Mouse (Mus musculus): ENCODE data around the gene Cacna1e.

Cacna1e gene

GRCm38 (mm10) chr1:154884275-154885206, at the start of gene Cacna1e:
TSS of gene Cacna1e (minus strand) at chr1:154884501.
- in situ Hi-C loops (cut with MboI; ENCODE audit: unreplicated experiment in 2 of 2): loop anchor here (5.0 to 10.0 kb wide), 6 partner anchors 97 to 602 kb away; no protein-coding TSS in a partner anchor

- in situ Hi-C loops (cut with MboI; ENCODE audit: unreplicated experiment in 2 of 2): no loop called here
Measured at GRCm38 (mm10) chr1:154918406-154918805, 34.1 kb upstream of the Cacna1e start.

- in situ Hi-C loops (cut with MboI; ENCODE audit: unreplicated experiment in 2 of 2): no loop called here
Measured at GRCm38 (mm10) chr1:154917438-154917837, 33.1 kb upstream of the Cacna1e start.

- in situ Hi-C loops (cut with MboI; ENCODE audit: unreplicated experiment in 2 of 2): no loop called here
Measured at GRCm38 (mm10) chr1:154909554-154909953, 25.3 kb upstream of the Cacna1e start.

- in situ Hi-C loops (cut with MboI; ENCODE audit: unreplicated experiment in 2 of 2): loop anchor here in 1 of 2 experiments (10.0 kb wide), 1 partner anchor 387 kb away; no protein-coding TSS in a partner anchor
Measured at GRCm38 (mm10) chr1:154897390-154897789, 13.1 kb upstream of the Cacna1e start.

- in situ Hi-C loops (cut with MboI; ENCODE audit: unreplicated experiment in 2 of 2): loop anchor here (5.0 to 10.0 kb wide), 2 partner anchors 117 to 395 kb away; no protein-coding TSS in a partner anchor
Measured at GRCm38 (mm10) chr1:154890244-154890643, 5.9 kb upstream of the Cacna1e start.

GRCm38 (mm10) chr1:154888495-154888894, 4.2 kb upstream of the Cacna1e start:
- in situ Hi-C loops (cut with MboI; ENCODE audit: unreplicated experiment in 2 of 2): loop anchor here (5.0 to 10.0 kb wide), 5 partner anchors 104 to 606 kb away; no protein-coding TSS in a partner anchor

GRCm38 (mm10) chr1:154888018-154888417, 3.7 kb upstream of the Cacna1e start:
- in situ Hi-C loops (cut with MboI; ENCODE audit: unreplicated experiment in 2 of 2): loop anchor here (5.0 to 10.0 kb wide), 5 partner anchors 103 to 606 kb away; no protein-coding TSS in a partner anchor

- in situ Hi-C loops (cut with MboI; ENCODE audit: unreplicated experiment in 2 of 2): loop anchor here (5.0 to 10.0 kb wide), 5 partner anchors 103 to 605 kb away; no protein-coding TSS in a partner anchor
Measured at GRCm38 (mm10) chr1:154887546-154887945, 3.2 kb upstream of the Cacna1e start.

- in situ Hi-C loops (cut with MboI; ENCODE audit: unreplicated experiment in 2 of 2): loop anchor here (5.0 to 10.0 kb wide), 5 partner anchors 102 to 604 kb away; no protein-coding TSS in a partner anchor
Measured at GRCm38 (mm10) chr1:154886611-154887010, 2.3 kb upstream of the Cacna1e start.

GRCm38 (mm10) chr1:154885207-154885548, 877 bp upstream of the Cacna1e start:
- in situ Hi-C loops (cut with MboI; ENCODE audit: unreplicated experiment in 2 of 2): loop anchor here (5.0 to 10.0 kb wide), 5 partner anchors 100 to 603 kb away; no protein-coding TSS in a partner anchor

- in situ Hi-C loops (cut with MboI; ENCODE audit: unreplicated experiment in 2 of 2): loop anchor here (5.0 to 10.0 kb wide), 5 partner anchors 96 to 599 kb away; no protein-coding TSS in a partner anchor
Measured at GRCm38 (mm10) chr1:154883596-154884191, 607 bp downstream of the Cacna1e start.

GRCm38 (mm10) chr1:154865981-154866380, 18.3 kb downstream of the Cacna1e start:
- in situ Hi-C loops (cut with MboI; ENCODE audit: unreplicated experiment in 2 of 2): no loop called here

GRCm38 (mm10) chr1:154861416-154861815, 22.9 kb downstream of the Cacna1e start:
- in situ Hi-C loops (cut with MboI; ENCODE audit: unreplicated experiment in 2 of 2): no loop called here

- in situ Hi-C loops (cut with MboI; ENCODE audit: unreplicated experiment in 2 of 2): no loop called here
Measured at GRCm38 (mm10) chr1:154854564-154854963, 29.7 kb downstream of the Cacna1e start.

GRCm38 (mm10) chr1:154850515-154851287, 33.6 kb downstream of the Cacna1e start:
- in situ Hi-C loops (cut with MboI; ENCODE audit: unreplicated experiment in 2 of 2): no loop called here

- in situ Hi-C loops (cut with MboI; ENCODE audit: unreplicated experiment in 2 of 2): no loop called here
Measured at GRCm38 (mm10) chr1:154848683-154849579, 35.4 kb downstream of the Cacna1e start.

GRCm38 (mm10) chr1:154846900-154847299, 37.4 kb downstream of the Cacna1e start:
- in situ Hi-C loops (cut with MboI; ENCODE audit: unreplicated experiment in 2 of 2): no loop called here

- in situ Hi-C loops (cut with MboI; ENCODE audit: unreplicated experiment in 2 of 2): no loop called here
Measured at GRCm38 (mm10) chr1:154843427-154843826, 40.9 kb downstream of the Cacna1e start.

All from v-Abl transformed pro-B cells (cell line).